Mouse (Mus musculus) c-Kit-positive CD71-positive TER-119-negative erythroid progenitor cells, embryonic 14.5 days (primary cell): ENCODE results near the gene Hydin.
"Not testable (repeated sequence)": the region's sequence is repeated elsewhere in the genome, so short reads cannot be mapped to it uniquely, and the experiment has no call there.

Source experiments
- DNase-seq: peaks from one replicate; pipeline ENCODE4 v3.0.0-alpha.2; 2013; ENCODE audit warnings: low read depth

Hydin gene

GRCm38 (mm10) chr8:110522495-110522894 lies 255.7 kb downstream of the Hydin start:
- DNase-seq, result not testable (repeated sequence)

GRCm38 (mm10) chr8:110522985-110523384 lies 256.2 kb downstream of the Hydin start:
- DNase-seq, result no peak

GRCm38 (mm10) chr8:110525229-110525628 lies 258.5 kb downstream of the Hydin start:
- no peak for DNase-seq

- no peak for DNase-seq
These were observed 263.4 kb downstream of the Hydin start for GRCm38 (mm10) chr8:110530008-110530762.

- no peak for DNase-seq
These were observed 267.0 kb downstream of the Hydin start for GRCm38 (mm10) chr8:110533781-110534180.

GRCm38 (mm10) chr8:110537849-110538248 lies 271.1 kb downstream of the Hydin start:
- DNase-seq, result no peak

- no peak for DNase-seq
These were observed 283.6 kb downstream of the Hydin start for GRCm38 (mm10) chr8:110550343-110550742.

GRCm38 (mm10) chr8:110552111-110552510 lies 285.3 kb downstream of the Hydin start:
- DNase-seq, result not testable (repeated sequence)

- no peak for DNase-seq
These were observed 325.9 kb downstream of the Hydin start for GRCm38 (mm10) chr8:110592641-110593040.

GRCm38 (mm10) chr8:110594164-110594563 lies 327.4 kb downstream of the Hydin start:
- DNase-seq, result no peak

- DNase-seq, result no peak
These were observed 337.8 kb downstream of the Hydin start for GRCm38 (mm10) chr8:110604556-110604955.

GRCm38 (mm10) chr8:110605401-110606015 lies 338.7 kb downstream of the Hydin start:
- DNase-seq, result no peak

- no peak for DNase-seq
These were observed 349.0 kb downstream of the Hydin start for GRCm38 (mm10) chr8:110615730-110616129.

GRCm38 (mm10) chr8:110617801-110618358 lies 351.1 kb downstream of the Hydin start:
- no peak for DNase-seq

GRCm38 (mm10) chr8:110618391-110619207 lies 351.8 kb downstream of the Hydin start, which contains the start of gene Vac14:
TSS of gene Vac14 (plus strand) at chr8:110618585.
- peak; percentile 93 for DNase-seq

- no peak for DNase-seq
These were observed 352.4 kb downstream of the Hydin start for GRCm38 (mm10) chr8:110619208-110619574.

GRCm38 (mm10) chr8:110619919-110620318 lies 353.1 kb downstream of the Hydin start:
- DNase-seq, result peak; percentile 21

GRCm38 (mm10) chr8:110626431-110626830 lies 359.7 kb downstream of the Hydin start:
- DNase-seq, result no peak

GRCm38 (mm10) chr8:110629245-110630063 lies 362.7 kb downstream of the Hydin start:
- DNase-seq, result peak; percentile 70

GRCm38 (mm10) chr8:110630079-110630478 lies 363.3 kb downstream of the Hydin start:
- no peak for DNase-seq

- DNase-seq, result no peak
These were observed 363.8 kb downstream of the Hydin start for GRCm38 (mm10) chr8:110630571-110631071.
